In the genomic region with DNA sequence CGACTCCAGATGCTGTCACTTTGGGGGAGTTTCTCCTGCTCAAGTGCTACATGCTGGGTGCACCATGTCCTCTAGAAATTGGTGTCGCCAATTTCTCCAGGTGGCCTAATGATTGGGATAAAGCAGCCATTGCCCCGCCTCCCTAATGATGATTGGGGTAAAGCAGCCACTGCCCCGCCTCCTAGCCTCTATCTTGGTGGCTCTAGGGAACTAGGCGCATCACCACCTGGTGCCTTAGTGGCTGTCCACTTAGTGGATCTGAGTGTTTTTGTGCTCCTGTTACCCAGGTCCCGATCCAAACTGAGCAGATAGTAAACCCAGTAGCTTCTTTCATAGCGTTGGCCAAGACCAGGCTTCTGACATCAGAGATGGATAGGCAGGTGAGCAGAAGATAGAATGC, we compare ENCODE assay signal across 7 mouse cellular contexts. TPM values are rescaled to one million over a fixed set of nuclear protein-coding genes. Genes with fewer than 3 reads are reported as not detected.
A peak's percentile ranks its signal among the peaks of the same experiment; 100 is the strongest.
DNase-seq lines count a peak whose midpoint lies in the region; ATAC-seq lines count a peak whose summit lies in the region.

No protein-coding gene starts in this region.

- H3K36me3 ChIP-seq in lung, embryonic 16.5 days (ENCODE audit: control insufficient read depth, insufficient read depth, low read length), result no peaks in the 10 kb centered on the region
- no peaks in the 10 kb centered on the region for H3K36me3 ChIP-seq in forebrain, embryonic 13.5 days (ENCODE audit: poor library complexity, severe bottlenecking)
- H3K36me3 ChIP-seq in limb, embryonic 11.5 days (ENCODE audit: control insufficient read depth, insufficient read depth, low read length), result no peaks in the 10 kb centered on the region

- H3K4me3 ChIP-seq in lung, embryonic 16.5 days (ENCODE audit: low read length), result no peak overlapping the region
- peak overlapping the region; percentile 49 for H3K4me3 ChIP-seq in forebrain, embryonic 13.5 days
- peak overlapping the region; percentile 32 for H3K4me3 ChIP-seq in limb, embryonic 11.5 days (ENCODE audit: low read depth, low read length)

- H3K9me3 ChIP-seq in lung, embryonic 16.5 days (ENCODE audit: control insufficient read depth, low read length), result no peaks in the 10 kb centered on the region
- H3K9me3 ChIP-seq in forebrain, embryonic 13.5 days (replicated peaks), result no peaks in the 10 kb centered on the region
- no peaks in the 10 kb centered on the region for H3K9me3 ChIP-seq in limb, embryonic 11.5 days (ENCODE audit: control insufficient read depth, low read length)

- DNase-seq in lung, postnatal 14 days, result no peak
- DNase-seq in limb, embryonic 11.5 days (ENCODE audit: low spot score), result no peak
- peak; percentile 26 for DNase-seq in telencephalon, adult 2 months (ENCODE audit: low read depth, low spot score)
- no peak for DNase-seq in lung, adult 18-20 months
- no peak for DNase-seq in spleen, postnatal 4 days (ENCODE audit: low spot score in 2 of 2)

- H3K4me2 ChIP-seq in lung, embryonic 16.5 days (ENCODE audit: low read depth, low read length), result peak overlapping the region; percentile 32; the same call in 1 of the 2 replicates
- peak overlapping the region; percentile 88 for H3K4me2 ChIP-seq in forebrain, embryonic 13.5 days
- peak overlapping the region; percentile 78 for H3K4me2 ChIP-seq in limb, embryonic 11.5 days (ENCODE audit: low read depth, severe bottlenecking)

- H3K27me3 ChIP-seq in lung, embryonic 16.5 days (ENCODE audit: control insufficient read depth, insufficient read depth, low read depth, low read length), result peaks cover 58% of the 10 kb centered on the region
- H3K27me3 ChIP-seq in forebrain, embryonic 13.5 days, result peaks cover 54% of the 10 kb centered on the region
- peaks cover 31% of the 10 kb centered on the region for H3K27me3 ChIP-seq in limb, embryonic 11.5 days (ENCODE audit: control insufficient read depth, insufficient read depth, low read length)

- no peak overlapping the region for H3K27ac ChIP-seq in lung, embryonic 16.5 days (ENCODE audit: low read length)
- H3K27ac ChIP-seq in forebrain, embryonic 13.5 days, result no peak overlapping the region
- H3K27ac ChIP-seq in limb, embryonic 11.5 days (replicated peaks; ENCODE audit: low read depth, low read length), result no peak overlapping the region

- 13% methylated on average over 7 of the region's 7 CpGs for WGBS in lung, embryonic 16.5 days
- 2% methylated on average over 7 of the region's 7 CpGs for WGBS in forebrain, embryonic 13.5 days
- 4% methylated on average over 7 of the region's 7 CpGs for WGBS in limb, embryonic 11.5 days

- H3K4me1 ChIP-seq in lung, embryonic 16.5 days (replicated peaks; ENCODE audit: control insufficient read depth, insufficient read depth, low read length), result 0 out of 2 replicates have a peak, but pooled peaks cover 4% of the 10 kb centered on the region
- H3K4me1 ChIP-seq in forebrain, embryonic 13.5 days, result peaks cover 19% of the 10 kb centered on the region
- peaks cover 5% of the 10 kb centered on the region; the same call in 1 of the 2 replicates for H3K4me1 ChIP-seq in limb, embryonic 11.5 days (ENCODE audit: control insufficient read depth, insufficient read depth, low read length)

- no peak overlapping the region for H3K9ac ChIP-seq in lung, embryonic 16.5 days (ENCODE audit: low read length)
- H3K9ac ChIP-seq in forebrain, embryonic 13.5 days, result peak overlapping the region; percentile 59
- H3K9ac ChIP-seq in limb, embryonic 11.5 days (ENCODE audit: low read length), result no peak overlapping the region

- ATAC-seq in lung, embryonic 16.5 days (ENCODE audit: low read depth), result no peak
- peak; percentile 52 for ATAC-seq in forebrain, embryonic 13.5 days
- ATAC-seq in limb, embryonic 11.5 days (ENCODE audit: insufficient number of reproducible peaks, low FRiP score, low TSS enrichment, low read depth), result 0 out of 2 replicates have a peak, but pooled peaks have one; percentile 3

RNA-seq across cellular contexts. Expression of gene Pcdh15, which starts 2.0 kb away (rescaled TPM):
- 0.08 and 0.29 TPM in 2 replicates for polyA plus RNA-seq in lung, embryonic 16.5 days (2015; fragmentation: Nextera tagmentation; extraction: Ambion mirVana)
- 1.9 and 2.8 TPM in 2 replicates for polyA plus RNA-seq in forebrain, embryonic 13.5 days (2015; fragmentation: Nextera tagmentation; extraction: Ambion mirVana)
- polyA plus RNA-seq in limb, embryonic 11.5 days (2014; fragmentation: Nextera tagmentation; extraction: Ambion mirVana), result 0.67 and 0.81 TPM in 2 replicates

Comparison
In these comparisons a context has a peak if more than half of its experiments do, and no peak if none do; other contexts are left out.
1. H3K4me2 ChIP-seq: peak in every context shown above with its lines; median percentile 88 in forebrain, embryonic 13.5 days; 78 in limb, embryonic 11.5 days; 32 in lung, embryonic 16.5 days.